Mouse (Mus musculus): Measurements from ENCODE around the gene Cfap58. TPM values are rescaled to one million over a fixed set of nuclear protein-coding genes. Genes with fewer than 3 reads are reported as not detected.

Gene Cfap58
- polyA plus RNA-seq, 1 experiment from 2014 or later, result not detected

DNA sequence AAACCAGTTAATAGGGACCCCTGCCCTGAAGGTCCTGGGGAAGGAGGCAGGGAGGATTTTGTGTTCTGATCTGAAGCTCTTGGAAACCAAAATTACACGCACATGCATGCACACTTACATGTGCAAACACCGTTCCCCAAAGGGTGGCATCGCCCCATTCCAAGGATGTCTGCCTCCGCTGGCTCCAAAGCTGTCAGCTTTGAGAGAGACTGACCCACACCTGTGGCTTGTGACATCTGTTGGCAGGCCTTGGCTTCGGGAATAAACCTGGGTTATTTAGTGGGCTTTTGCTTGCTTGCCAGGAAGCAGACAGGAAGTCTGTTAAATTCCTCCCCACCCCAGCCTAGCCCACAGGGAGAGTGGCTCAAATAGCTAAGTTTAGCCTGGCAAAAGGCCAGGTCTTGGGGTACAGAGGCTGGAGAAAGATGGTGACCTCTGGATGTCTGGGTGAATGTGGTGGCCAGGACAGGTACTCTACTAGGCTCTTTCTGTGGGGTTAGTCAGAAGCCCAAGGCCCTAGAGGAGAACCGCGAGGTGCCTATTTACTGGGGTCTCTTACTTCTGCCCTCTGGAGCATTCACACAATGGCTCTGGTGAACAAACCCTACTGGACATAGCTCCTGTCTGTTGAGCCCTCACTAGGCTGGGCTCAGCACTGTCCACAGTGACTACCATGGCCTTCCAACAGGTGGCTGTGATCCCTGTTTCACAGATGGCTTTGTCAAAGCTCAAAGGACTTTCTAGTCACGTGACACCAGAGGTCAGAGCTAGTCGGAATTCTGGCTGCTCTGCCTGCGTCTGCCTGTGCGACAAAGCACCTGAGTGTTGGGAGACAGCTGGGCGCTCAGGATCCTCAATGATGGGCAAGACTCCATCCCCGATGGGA is 34.9 kb upstream of the Cfap58 start:
- Histone ChIP-seq H3K9me3 (ENCODE audit: control insufficient read depth, low read length) (no peaks in the 10 kb centered on the region), H3K36me3 (ENCODE audit: control insufficient read depth, insufficient read depth, low read length) (peaks cover 7% of the 10 kb centered on the region; the same call in 1 of the 2 replicates), H3K27ac (ENCODE audit: low read depth) (peak overlapping the region; percentile 27; the same call in 1 of the 2 replicates), H3K9ac (ENCODE audit: low read length) (no peak overlapping the region), H3K4me2 (ENCODE audit: low read length) (no peak overlapping the region), H3K27me3 (replicated peaks; ENCODE audit: control insufficient read depth, insufficient read depth, low read length) (no peaks in the 10 kb centered on the region), H3K4me3 (ENCODE audit: low read depth, low read length) (no peak overlapping the region), H3K4me1 (replicated peaks; ENCODE audit: control insufficient read depth, insufficient read depth, low read length) (peaks cover 15% of the 10 kb centered on the region)
- DNase-seq (ENCODE audit: low spot score) (no peak), ATAC-seq (replicated peaks; ENCODE audit: low FRiP score, low TSS enrichment, low read depth) (no peak)
- WGBS, result 62% methylated on average over 13 of the region's 13 CpGs

DNA sequence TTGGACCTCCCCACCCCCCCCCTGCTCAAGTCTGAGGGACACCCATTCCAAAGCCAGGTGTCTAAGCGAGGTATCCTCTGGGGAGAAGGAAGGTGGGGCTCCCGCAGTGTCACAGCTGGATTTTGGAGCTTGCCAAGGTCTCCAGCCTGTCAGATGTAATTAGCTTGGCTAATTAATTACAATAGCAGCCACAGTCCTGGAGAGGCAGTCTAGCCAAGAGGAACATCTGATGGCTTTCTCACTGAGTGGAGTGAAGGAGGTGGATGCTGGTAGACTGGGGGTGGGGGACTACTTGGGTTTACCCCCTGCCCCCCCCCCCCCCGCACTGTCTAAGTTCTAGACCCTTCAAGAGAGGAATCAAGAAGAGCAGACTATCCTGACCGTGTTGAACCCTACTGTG is 33.8 kb upstream of the Cfap58 start:
- H3K9me3 ChIP-seq (ENCODE audit: control insufficient read depth, low read length), result no peaks in the 10 kb centered on the region

DNA sequence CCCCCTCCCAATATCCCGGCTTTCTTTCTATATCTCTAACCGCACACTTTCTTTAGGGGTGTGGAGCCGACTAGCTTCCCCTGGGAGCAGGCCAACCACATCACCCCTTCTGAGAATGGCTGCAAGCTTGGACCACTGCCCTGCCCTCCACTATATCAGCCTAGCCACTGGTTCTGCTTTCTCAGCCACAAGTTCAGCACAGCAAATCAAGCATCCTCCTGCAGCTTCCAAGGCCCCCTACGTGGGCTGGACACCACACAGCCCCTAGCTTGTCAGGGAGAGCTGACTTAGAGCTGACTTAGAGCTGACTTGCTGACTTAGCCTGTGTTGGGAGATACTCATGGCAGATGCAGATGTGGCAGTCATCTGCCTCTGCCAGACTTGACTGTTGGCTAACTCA is 32.4 kb upstream of the Cfap58 start:
- no peak for DNase-seq (ENCODE audit: low spot score)
- no peak overlapping the region for H3K4me3 ChIP-seq (ENCODE audit: low read depth, low read length)
- WGBS, result 72% methylated on average over 4 of the region's 4 CpGs

More for the DNA sequence above, 33.8 kb upstream of the Cfap58 start:
- Histone ChIP-seq H3K4me3 (ENCODE audit: low read depth, low read length) (no peak overlapping the region), H3K4me1 (replicated peaks; ENCODE audit: control insufficient read depth, insufficient read depth, low read length) (peaks cover 15% of the 10 kb centered on the region), H3K4me2 (ENCODE audit: low read length) (no peak overlapping the region), H3K27me3 (replicated peaks; ENCODE audit: control insufficient read depth, insufficient read depth, low read length) (no peaks in the 10 kb centered on the region), H3K9ac (ENCODE audit: low read length) (no peak overlapping the region), H3K27ac (ENCODE audit: low read depth) (no peak overlapping the region), H3K36me3 (ENCODE audit: control insufficient read depth, insufficient read depth, low read length) (0 out of 2 replicates have a peak, but pooled peaks cover 1% of the 10 kb centered on the region)
- WGBS, result 70% methylated on average over 4 of the region's 4 CpGs
- DNase-seq (ENCODE audit: low spot score), result no peak
- no peak for ATAC-seq (replicated peaks; ENCODE audit: low FRiP score, low TSS enrichment, low read depth)

DNA sequence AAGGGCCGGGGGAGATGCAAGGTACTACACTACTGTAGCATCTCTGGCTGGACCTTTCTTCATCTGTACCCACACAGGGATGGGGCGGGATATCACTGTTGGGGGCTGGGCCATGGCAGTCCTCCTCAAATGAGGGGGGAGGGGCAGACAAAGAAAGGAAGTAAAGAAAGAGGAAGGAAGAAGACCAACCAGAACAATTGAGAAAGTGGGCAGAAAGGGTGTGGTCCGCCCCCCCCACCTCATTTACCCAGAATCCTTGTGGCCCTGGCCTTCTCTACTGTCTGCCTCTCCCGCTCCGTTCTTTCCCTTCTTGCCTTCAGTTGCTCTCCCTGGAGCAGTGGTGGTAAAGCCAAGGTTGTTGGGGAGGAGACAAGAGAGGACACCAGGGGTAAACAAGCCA is 31.9 kb upstream of the Cfap58 start:
- WGBS, result 79% methylated on average over 5 of the region's 5 CpGs
- DNase-seq (ENCODE audit: low spot score), result no peak
- Histone ChIP-seq H3K9me3 (ENCODE audit: control insufficient read depth, low read length) (no peaks in the 10 kb centered on the region), H3K4me3 (ENCODE audit: low read depth, low read length) (no peak overlapping the region), H3K4me2 (ENCODE audit: low read length) (no peak overlapping the region), H3K27ac (ENCODE audit: low read depth) (no peak overlapping the region), H3K36me3 (ENCODE audit: control insufficient read depth, insufficient read depth, low read length) (no peaks in the 10 kb centered on the region), H3K4me1 (replicated peaks; ENCODE audit: control insufficient read depth, insufficient read depth, low read length) (peaks cover 27% of the 10 kb centered on the region), H3K27me3 (replicated peaks; ENCODE audit: control insufficient read depth, insufficient read depth, low read length) (no peaks in the 10 kb centered on the region), H3K9ac (ENCODE audit: low read length) (no peak overlapping the region)
- no peak for ATAC-seq (replicated peaks; ENCODE audit: low FRiP score, low TSS enrichment, low read depth)

More for the DNA sequence above, 32.4 kb upstream of the Cfap58 start:
- no peaks in the 10 kb centered on the region for H3K36me3 ChIP-seq (ENCODE audit: control insufficient read depth, insufficient read depth, low read length)
- no peak for ATAC-seq (replicated peaks; ENCODE audit: low FRiP score, low TSS enrichment, low read depth)
- H3K27ac ChIP-seq (ENCODE audit: low read depth), result no peak overlapping the region
- H3K4me2 ChIP-seq (ENCODE audit: low read length), result no peak overlapping the region
- no peak overlapping the region for H3K9ac ChIP-seq (ENCODE audit: low read length)
- peaks cover 27% of the 10 kb centered on the region for H3K4me1 ChIP-seq (replicated peaks; ENCODE audit: control insufficient read depth, insufficient read depth, low read length)
- H3K9me3 ChIP-seq (ENCODE audit: control insufficient read depth, low read length), result no peaks in the 10 kb centered on the region
- no peaks in the 10 kb centered on the region for H3K27me3 ChIP-seq (replicated peaks; ENCODE audit: control insufficient read depth, insufficient read depth, low read length)

DNA sequence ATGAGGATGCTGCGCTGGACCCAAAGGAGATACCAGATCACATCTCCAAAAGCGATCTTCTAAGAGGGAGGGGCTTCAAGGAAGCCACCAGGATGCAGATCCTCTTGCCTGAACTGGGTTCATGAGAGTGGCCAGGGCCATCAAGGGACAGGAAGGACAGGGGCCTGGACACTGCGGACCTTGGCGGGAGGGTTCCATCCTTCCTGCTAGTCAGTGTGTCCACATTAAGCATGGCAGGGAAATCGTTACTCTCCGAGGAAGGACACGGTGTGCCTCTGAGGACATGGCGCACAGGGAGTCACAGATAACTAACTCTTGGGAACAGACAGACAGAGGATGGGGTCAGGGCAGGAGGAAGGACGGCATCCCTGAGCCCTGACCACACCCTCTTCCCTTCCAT is 29.9 kb upstream of the Cfap58 start:
- no peaks in the 10 kb centered on the region for H3K27me3 ChIP-seq (replicated peaks; ENCODE audit: control insufficient read depth, insufficient read depth, low read length)
- H3K4me1 ChIP-seq (replicated peaks; ENCODE audit: control insufficient read depth, insufficient read depth, low read length), result peaks cover 28% of the 10 kb centered on the region
- no peaks in the 10 kb centered on the region for H3K9me3 ChIP-seq (ENCODE audit: control insufficient read depth, low read length)
- H3K4me3 ChIP-seq (ENCODE audit: low read depth, low read length), result no peak overlapping the region
- ATAC-seq (replicated peaks; ENCODE audit: low FRiP score, low TSS enrichment, low read depth) (no peak), DNase-seq (ENCODE audit: low spot score) (no peak)
- 91% methylated on average over 9 of the region's 9 CpGs for WGBS
- H3K36me3 ChIP-seq (ENCODE audit: control insufficient read depth, insufficient read depth, low read length), result no peaks in the 10 kb centered on the region
- H3K27ac ChIP-seq (ENCODE audit: low read depth), result no peak overlapping the region
- H3K9ac ChIP-seq (ENCODE audit: low read length), result no peak overlapping the region
- H3K4me2 ChIP-seq (ENCODE audit: low read length), result no peak overlapping the region

DNA sequence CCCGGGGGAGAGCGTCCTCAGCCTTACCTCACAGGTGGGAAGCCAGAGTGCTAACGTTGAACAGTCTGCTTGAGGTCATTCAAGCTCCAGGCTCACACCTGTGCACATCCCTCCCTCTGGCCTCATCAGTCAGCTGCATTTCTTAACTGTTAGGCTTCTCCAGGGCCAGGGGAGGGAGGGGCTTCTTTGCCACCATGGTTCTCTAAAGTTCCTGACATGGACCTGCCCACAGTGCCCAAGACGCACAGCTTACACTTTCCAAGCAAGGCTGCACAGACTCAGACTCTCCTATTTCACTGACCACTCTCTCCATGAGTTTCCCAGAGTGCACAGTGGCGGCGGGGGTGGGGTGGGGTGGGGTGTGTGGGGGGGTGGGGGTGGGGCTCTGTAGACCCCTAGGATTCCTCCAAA is 28.5 kb upstream of the Cfap58 start:
- Histone ChIP-seq H3K4me2 (ENCODE audit: low read length) (no peak overlapping the region), H3K36me3 (ENCODE audit: control insufficient read depth, insufficient read depth, low read length) (no peaks in the 10 kb centered on the region), H3K9me3 (ENCODE audit: control insufficient read depth, low read length) (no peaks in the 10 kb centered on the region), H3K27me3 (replicated peaks; ENCODE audit: control insufficient read depth, insufficient read depth, low read length) (no peaks in the 10 kb centered on the region), H3K4me3 (ENCODE audit: low read depth, low read length) (no peak overlapping the region), H3K9ac (ENCODE audit: low read length) (no peak overlapping the region), H3K27ac (ENCODE audit: low read depth) (no peak overlapping the region), H3K4me1 (replicated peaks; ENCODE audit: control insufficient read depth, insufficient read depth, low read length) (peaks cover 19% of the 10 kb centered on the region)
- WGBS, result 23% methylated on average over 6 of the region's 6 CpGs
- no peak for DNase-seq (ENCODE audit: low spot score)
- no peak for ATAC-seq (replicated peaks; ENCODE audit: low FRiP score, low TSS enrichment, low read depth)

DNA sequence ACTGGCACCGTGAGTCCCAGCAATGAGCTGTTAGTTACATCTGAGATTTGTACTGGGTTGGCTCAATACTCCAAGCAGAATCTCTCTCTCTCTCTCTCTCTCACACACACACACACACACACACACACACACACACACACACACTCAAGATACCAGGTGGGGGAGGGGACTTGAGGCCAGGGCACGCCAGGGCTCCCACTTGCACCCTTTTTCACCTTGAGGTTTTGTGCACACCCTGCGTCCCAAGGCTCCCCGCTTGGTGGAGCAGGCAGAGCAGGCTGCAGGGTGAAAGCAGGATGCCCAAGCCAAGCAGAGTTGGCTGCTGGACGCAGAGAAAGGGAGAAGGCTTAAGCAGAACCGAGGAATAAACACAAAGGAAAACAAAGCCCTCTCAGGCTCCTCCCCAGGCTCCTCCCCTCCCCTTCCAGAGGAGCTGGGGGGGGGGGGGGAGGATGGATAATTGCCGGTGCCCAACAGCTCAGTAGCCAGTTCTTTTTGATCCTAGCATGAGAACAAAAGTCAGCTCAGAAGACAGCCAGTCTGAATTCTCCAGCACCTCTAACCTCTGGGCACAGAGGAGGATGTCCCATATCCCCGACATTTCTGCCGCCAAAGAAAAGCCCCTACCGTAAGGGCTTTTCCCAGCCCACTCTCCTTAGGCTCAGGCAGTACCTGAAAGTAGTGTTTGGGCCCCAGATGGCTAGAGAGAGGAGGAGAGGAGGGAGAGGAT is 27.9 kb upstream of the Cfap58 start:
- H3K9me3 ChIP-seq (ENCODE audit: control insufficient read depth, low read length), result no peaks in the 10 kb centered on the region
- H3K27me3 ChIP-seq (replicated peaks; ENCODE audit: control insufficient read depth, insufficient read depth, low read length), result no peaks in the 10 kb centered on the region
- ATAC-seq (replicated peaks; ENCODE audit: low FRiP score, low TSS enrichment, low read depth), result peak; percentile 47; the same call in 1 of the 2 replicates
- H3K36me3 ChIP-seq (ENCODE audit: control insufficient read depth, insufficient read depth, low read length), result 0 out of 2 replicates have a peak, but pooled peaks cover 4% of the 10 kb centered on the region
- peak overlapping the region; percentile 6; the same call in 1 of the 2 replicates for H3K4me3 ChIP-seq (ENCODE audit: low read depth, low read length)
- H3K4me1 ChIP-seq (replicated peaks; ENCODE audit: control insufficient read depth, insufficient read depth, low read length), result peaks cover 19% of the 10 kb centered on the region
- peak overlapping the region; percentile 43 for H3K4me2 ChIP-seq (ENCODE audit: low read length)
- 8% methylated on average over 10 of the region's 10 CpGs for whole genome bisulfite sequencing
- no peak overlapping the region for H3K27ac ChIP-seq (ENCODE audit: low read depth)
- DNase-seq (ENCODE audit: low spot score), result no peak
- peak overlapping the region; percentile 34 for H3K9ac ChIP-seq (ENCODE audit: low read length)

DNA sequence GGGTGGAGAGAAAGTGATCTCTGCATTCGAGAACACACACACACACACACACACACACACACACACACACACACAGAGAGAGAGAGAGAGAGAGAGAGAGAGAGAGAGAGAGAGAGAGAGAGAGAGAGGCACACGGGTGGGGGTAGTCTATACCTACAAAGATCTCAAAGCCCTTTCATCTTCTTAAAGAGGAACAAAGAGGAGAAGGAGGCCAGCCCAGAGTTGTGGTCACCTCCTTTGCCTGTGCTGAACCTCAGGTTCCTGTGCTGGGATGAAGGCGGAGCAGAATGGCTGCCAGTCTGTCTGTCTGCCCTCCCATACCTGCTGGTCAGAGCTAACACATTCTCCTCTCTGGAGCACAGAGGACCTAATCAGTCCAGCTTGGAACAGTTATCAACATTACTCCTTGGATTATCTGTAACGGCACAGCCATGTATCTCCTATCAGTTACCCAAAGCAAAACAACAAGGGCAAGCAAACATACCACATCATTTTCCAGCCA is 27.3 kb upstream of the Cfap58 start:
- 40% methylated on average over 4 of the region's 4 CpGs for WGBS
- Histone ChIP-seq H3K9ac (ENCODE audit: low read length) (no peak overlapping the region), H3K27ac (ENCODE audit: low read depth) (no peak overlapping the region)

More for the DNA sequence above, 27.3 kb upstream of the Cfap58 start:
- H3K4me1 ChIP-seq (replicated peaks; ENCODE audit: control insufficient read depth, insufficient read depth, low read length), result peaks cover 19% of the 10 kb centered on the region
- H3K4me3 ChIP-seq (ENCODE audit: low read depth, low read length), result no peak overlapping the region
- H3K27me3 ChIP-seq (replicated peaks; ENCODE audit: control insufficient read depth, insufficient read depth, low read length), result no peaks in the 10 kb centered on the region
- ATAC-seq (replicated peaks; ENCODE audit: low FRiP score, low TSS enrichment, low read depth), result no peak
- H3K9me3 ChIP-seq (ENCODE audit: control insufficient read depth, low read length), result no peaks in the 10 kb centered on the region
- H3K4me2 ChIP-seq (ENCODE audit: low read length), result peak overlapping the region; percentile 43; the same call in 1 of the 2 replicates
- DNase-seq (ENCODE audit: low spot score), result no peak
- H3K36me3 ChIP-seq (ENCODE audit: control insufficient read depth, insufficient read depth, low read length), result 0 out of 2 replicates have a peak, but pooled peaks cover 8% of the 10 kb centered on the region
